Mouse (Mus musculus) limb, embryonic 10.5 days (tissue): Measurements from ENCODE around the gene Erbb4. TPM values are rescaled to one million over a fixed set of nuclear protein-coding genes. Genes with fewer than 3 reads are reported as not detected.

Experiments
- DNase-seq: peaks from one replicate; pipeline ENCODE4 v3.0.0-alpha.2; 2017; ENCODE audit warnings: low spot score
- H3K27ac ChIP-seq: fragments of 300-500 bp; sonication (generic); 2 replicates; pipeline ENCODE4 v1.5.1; 2016; ENCODE audit warnings: mild to moderate bottlenecking
- H3K27me3 ChIP-seq: fragments of 300-500 bp; sonication (generic); 2 replicates; pipeline ENCODE4 v1.6.1; 2016; ENCODE audit warnings: low read depth, mild to moderate bottlenecking; ENCODE audit not compliant: poor library complexity, severe bottlenecking
- H3K36me3 ChIP-seq: fragments of 300-500 bp; sonication (generic); 2 replicates; pipeline ENCODE4 v1.6.1; 2016; ENCODE audit warnings: mild to moderate bottlenecking, moderate library complexity
- H3K4me1 ChIP-seq: fragments of 300-500 bp; sonication (generic); 2 replicates; pipeline ENCODE4 v1.6.1; 2016
- H3K4me3 ChIP-seq: fragments of 300-500 bp; sonication (generic); 2 replicates; pipeline ENCODE4 v1.5.1; 2016; ENCODE audit warnings: mild to moderate bottlenecking, moderate library complexity
- H3K9me3 ChIP-seq: fragments of 300-500 bp; sonication (generic); replicated peaks from 2 replicates; pipeline ENCODE4 v1.6.1; 2016; ENCODE audit warnings: mild to moderate bottlenecking
- WGBS: fragments of 180-500 bp; shearing (Covaris S2); methylation state at CpG from one replicate; pipeline ENCODE4 v1.1.7; 2016; 5-methylcytosine and 5-hydroxymethylcytosine counted together
- polyA plus RNA-seq: library from polyadenylated mRNA; unstranded; fragments of >200 nt; fragmentation: Nextera tagmentation; extraction: Ambion mirVana; gene quantifications from 2 replicates; pipeline ENCODE4 v1.2.1, GENCODE M21; 2016

Gene Erbb4
- polyA plus RNA-seq, 1 experiment from 2014 or later = 0.16 TPM

DNA sequence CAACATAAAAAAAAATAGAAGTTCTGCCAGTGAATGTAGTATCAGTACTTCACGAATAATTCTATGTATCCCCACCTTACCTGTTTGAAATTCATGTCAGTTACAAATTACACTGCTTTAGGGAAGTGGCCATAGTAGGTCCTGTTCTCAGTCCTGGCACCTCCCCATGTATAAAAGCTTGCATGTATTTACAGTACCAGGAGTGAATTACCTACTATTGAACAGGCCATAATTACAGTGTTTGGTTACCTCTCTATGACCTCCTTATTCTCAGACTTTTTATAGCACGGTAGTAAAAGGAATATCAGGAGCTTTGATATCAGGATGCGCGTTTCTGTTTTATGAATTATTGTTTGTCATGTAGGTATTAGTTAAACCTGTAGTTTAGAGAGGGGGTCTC, 564.9 kb downstream of the Erbb4 start:
- WGBS = 94% methylated on average over 4 of the region's 4 CpGs
- Histone ChIP-seq H3K4me1 (no peaks in the 10 kb centered on the region), H3K27ac (no peak overlapping the region), H3K9me3 (no peaks in the 10 kb centered on the region), H3K27me3 (no peaks in the 10 kb centered on the region), H3K4me3 (no peak overlapping the region), H3K36me3 (no peaks in the 10 kb centered on the region)
- no peak for DNase-seq

DNA sequence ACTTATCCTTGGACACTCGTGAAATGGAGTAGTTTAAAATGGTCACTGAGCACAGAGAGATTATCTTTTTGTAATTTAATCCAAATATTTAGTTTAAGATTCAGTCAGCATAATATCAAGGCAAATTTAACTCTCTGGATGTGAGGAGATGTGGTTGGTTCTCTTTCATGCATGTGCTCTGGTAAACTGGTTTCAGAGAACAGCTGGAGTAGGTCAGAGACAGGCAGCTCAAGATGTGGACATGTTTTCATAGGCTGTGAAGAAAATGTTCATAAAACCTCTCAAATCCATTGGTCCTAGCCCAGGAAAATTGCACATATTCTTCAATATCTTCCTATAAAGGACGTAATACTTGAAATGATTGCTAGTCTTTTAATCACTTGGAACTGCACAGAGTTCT, 590.0 kb downstream of the Erbb4 start:
- no peak for DNase-seq
- no peaks in the 10 kb centered on the region for H3K9me3 ChIP-seq
- 77% methylated on average over 2 of the region's 2 CpGs for WGBS
- H3K27ac ChIP-seq = no peak overlapping the region
- H3K4me1 ChIP-seq = no peaks in the 10 kb centered on the region
- no peaks in the 10 kb centered on the region for H3K36me3 ChIP-seq
- H3K4me3 ChIP-seq = no peak overlapping the region
- no peaks in the 10 kb centered on the region for H3K27me3 ChIP-seq

DNA sequence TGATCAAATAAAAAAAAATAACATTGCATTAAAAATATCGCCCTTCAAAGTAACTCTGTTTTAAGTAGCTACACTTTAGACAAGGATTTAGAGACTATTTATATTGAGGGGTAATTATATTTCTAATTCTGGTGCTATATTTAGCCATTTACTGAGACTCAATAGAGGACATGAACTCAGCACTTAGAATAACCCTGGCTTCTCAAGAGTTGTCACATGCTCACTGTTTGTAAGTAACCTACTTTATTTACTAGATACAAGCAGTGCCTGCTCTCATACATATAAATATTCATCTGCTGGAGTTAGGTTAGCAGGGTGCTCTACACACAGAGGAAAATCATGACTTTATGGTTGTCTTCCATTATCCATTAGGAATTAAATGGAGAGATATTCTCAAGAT, 604.0 kb downstream of the Erbb4 start:
- no peaks in the 10 kb centered on the region for H3K36me3 ChIP-seq
- no peak overlapping the region for H3K27ac ChIP-seq
- no peak for DNase-seq
- 95% methylated on average over 1 of the region's 1 CpGs for WGBS
- peaks cover 4% of the 10 kb centered on the region; the same call in 1 of the 2 replicates for H3K4me1 ChIP-seq
- H3K9me3 ChIP-seq = no peaks in the 10 kb centered on the region
- H3K27me3 ChIP-seq = no peaks in the 10 kb centered on the region
- H3K4me3 ChIP-seq = no peak overlapping the region

GRCm38 (mm10) chr1:68501561-68501960, 606.3 kb downstream of the Erbb4 start:
- no peak for DNase-seq
- Histone ChIP-seq H3K27ac (no peak overlapping the region), H3K27me3 (no peaks in the 10 kb centered on the region), H3K36me3 (no peaks in the 10 kb centered on the region), H3K9me3 (no peaks in the 10 kb centered on the region), H3K4me1 (peaks cover 4% of the 10 kb centered on the region; the same call in 1 of the 2 replicates), H3K4me3 (no peak overlapping the region)
- WGBS = 48% methylated on average over 4 of the region's 4 CpGs

DNA sequence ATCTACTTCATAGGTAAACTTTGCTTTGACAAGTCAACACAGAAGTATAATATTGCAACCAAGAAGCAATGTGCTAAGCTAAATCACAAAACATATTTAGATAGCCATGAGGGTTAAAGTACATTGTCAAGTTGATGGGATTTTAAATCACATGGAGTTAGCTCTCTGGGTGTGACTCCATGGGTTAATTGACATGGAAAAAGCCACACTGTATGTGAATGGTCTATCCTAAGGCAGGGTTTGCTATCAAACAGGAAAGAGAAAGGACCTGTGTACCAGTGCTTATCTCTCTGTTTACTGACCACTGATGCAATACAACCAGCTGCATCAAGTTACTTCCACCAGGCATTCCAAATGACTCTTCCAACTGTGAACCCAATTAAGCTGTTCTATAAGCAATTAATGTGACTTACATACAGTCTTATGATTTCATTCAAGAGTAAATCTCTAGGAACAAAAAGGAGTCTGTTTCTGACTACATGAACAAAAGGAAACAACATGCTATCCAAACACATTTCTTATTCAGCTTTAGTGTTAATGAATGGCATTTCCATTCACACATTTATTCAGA, 641.4 kb downstream of the Erbb4 start:
- no peak for DNase-seq
- Histone ChIP-seq H3K4me1 (no peaks in the 10 kb centered on the region), H3K9me3 (no peaks in the 10 kb centered on the region), H3K36me3 (no peaks in the 10 kb centered on the region), H3K4me3 (no peak overlapping the region), H3K27ac (no peak overlapping the region), H3K27me3 (no peaks in the 10 kb centered on the region)

- H3K27ac ChIP-seq = no peak overlapping the region
- H3K4me3 ChIP-seq = no peak overlapping the region
- no peaks in the 10 kb centered on the region for H3K4me1 ChIP-seq
- WGBS = 95% methylated on average over 1 of the region's 1 CpGs
- no peaks in the 10 kb centered on the region for H3K9me3 ChIP-seq
- no peaks in the 10 kb centered on the region for H3K27me3 ChIP-seq
- no peaks in the 10 kb centered on the region for H3K36me3 ChIP-seq
- no peak for DNase-seq
These were observed 656.6 kb downstream of the Erbb4 start for GRCm38 (mm10) chr1:68451274-68451673.

DNA sequence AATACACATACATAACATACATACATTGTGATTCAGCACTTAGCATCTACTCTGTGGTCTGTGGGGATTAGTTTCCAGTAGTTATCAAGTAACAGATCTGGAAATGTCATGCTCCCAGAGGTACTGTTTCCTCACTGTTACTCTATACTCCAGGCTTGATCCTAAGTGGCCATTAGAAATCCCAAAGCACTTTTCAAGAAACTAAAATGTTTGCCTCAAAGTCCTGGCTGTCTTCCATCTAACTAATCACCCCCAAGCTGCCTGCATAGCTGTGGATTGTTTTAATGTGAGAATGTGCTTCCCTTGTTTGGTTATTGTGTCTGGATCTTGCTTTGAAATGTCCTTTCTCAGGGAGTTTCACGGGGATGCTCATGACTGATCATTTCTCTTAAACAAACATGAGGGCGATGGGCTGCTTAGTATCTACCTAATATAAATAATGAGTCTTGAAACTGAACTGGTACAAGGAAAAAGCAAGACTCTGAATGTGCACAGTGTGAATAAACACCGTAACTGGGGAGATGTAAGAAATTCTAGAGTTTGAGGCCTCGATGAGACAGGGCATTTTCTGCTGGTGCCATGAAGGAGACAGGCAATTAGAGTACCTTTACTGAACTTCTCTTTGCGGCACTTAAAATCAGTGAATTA, 683.4 kb downstream of the Erbb4 start:
- no peaks in the 10 kb centered on the region for H3K9me3 ChIP-seq
- H3K27ac ChIP-seq = no peak overlapping the region
- no peaks in the 10 kb centered on the region for H3K4me1 ChIP-seq
- H3K36me3 ChIP-seq = no peaks in the 10 kb centered on the region
- no peak overlapping the region for H3K4me3 ChIP-seq
- WGBS = 79% methylated on average over 5 of the region's 5 CpGs
- DNase-seq = no peak
- H3K27me3 ChIP-seq = no peaks in the 10 kb centered on the region

- H3K36me3 ChIP-seq = no peaks in the 10 kb centered on the region
- no peaks in the 10 kb centered on the region for H3K9me3 ChIP-seq
- no peak for DNase-seq
- H3K27me3 ChIP-seq = no peaks in the 10 kb centered on the region
- no peak overlapping the region for H3K27ac ChIP-seq
- WGBS = 53% methylated on average over 4 of the region's 4 CpGs
- no peaks in the 10 kb centered on the region for H3K4me1 ChIP-seq
- no peak overlapping the region for H3K4me3 ChIP-seq
These were observed 706.7 kb downstream of the Erbb4 start for GRCm38 (mm10) chr1:68401204-68401603.

DNA sequence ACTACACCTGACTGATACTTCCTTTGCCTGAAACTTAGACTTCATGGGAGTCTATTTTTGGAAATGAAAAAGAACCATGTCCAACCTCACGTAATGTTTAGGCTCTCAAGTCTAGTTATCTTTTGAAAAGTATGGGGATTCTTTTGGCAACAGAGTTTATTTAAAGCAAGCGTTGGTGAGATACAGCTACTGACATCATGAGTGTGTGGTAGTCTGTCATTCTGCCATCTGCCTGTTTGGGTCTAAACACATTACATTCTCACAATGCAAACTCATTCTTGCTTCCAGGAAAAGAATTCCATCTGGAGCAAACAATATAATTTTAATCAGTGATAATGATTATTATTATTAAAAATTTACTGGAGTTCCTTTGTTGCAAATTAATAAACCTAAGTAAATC, 736.3 kb downstream of the Erbb4 start:
- no peak overlapping the region for H3K4me3 ChIP-seq
- 86% methylated on average over 2 of the region's 2 CpGs for WGBS
- no peaks in the 10 kb centered on the region for H3K27me3 ChIP-seq
- no peaks in the 10 kb centered on the region for H3K9me3 ChIP-seq
- DNase-seq = no peak
- no peaks in the 10 kb centered on the region for H3K36me3 ChIP-seq
- H3K27ac ChIP-seq = no peak overlapping the region
- H3K4me1 ChIP-seq = no peaks in the 10 kb centered on the region

GRCm38 (mm10) chr1:68333714-68334113, 774.1 kb downstream of the Erbb4 start:
- no peaks in the 10 kb centered on the region for H3K4me1 ChIP-seq
- WGBS = 53% methylated on average over 2 of the region's 2 CpGs
- no peaks in the 10 kb centered on the region for H3K36me3 ChIP-seq
- no peak for DNase-seq
- no peak overlapping the region for H3K27ac ChIP-seq
- H3K27me3 ChIP-seq = no peaks in the 10 kb centered on the region
- H3K9me3 ChIP-seq = no peaks in the 10 kb centered on the region
- no peak overlapping the region for H3K4me3 ChIP-seq

GRCm38 (mm10) chr1:68305813-68306212, 802.0 kb downstream of the Erbb4 start:
- no peak for DNase-seq
- Histone ChIP-seq H3K9me3 (no peaks in the 10 kb centered on the region), H3K4me1 (no peaks in the 10 kb centered on the region), H3K27ac (no peak overlapping the region), H3K36me3 (no peaks in the 10 kb centered on the region), H3K4me3 (no peak overlapping the region), H3K27me3 (no peaks in the 10 kb centered on the region)
- 76% methylated on average over 4 of the region's 4 CpGs for WGBS

GRCm38 (mm10) chr1:68284443-68284842, 823.4 kb downstream of the Erbb4 start:
- Histone ChIP-seq H3K9me3 (no peaks in the 10 kb centered on the region), H3K27me3 (no peaks in the 10 kb centered on the region), H3K4me3 (no peak overlapping the region), H3K36me3 (no peaks in the 10 kb centered on the region), H3K4me1 (no peaks in the 10 kb centered on the region), H3K27ac (no peak overlapping the region)
- DNase-seq = no peak
- WGBS = 86% methylated on average over 2 of the region's 2 CpGs

DNA sequence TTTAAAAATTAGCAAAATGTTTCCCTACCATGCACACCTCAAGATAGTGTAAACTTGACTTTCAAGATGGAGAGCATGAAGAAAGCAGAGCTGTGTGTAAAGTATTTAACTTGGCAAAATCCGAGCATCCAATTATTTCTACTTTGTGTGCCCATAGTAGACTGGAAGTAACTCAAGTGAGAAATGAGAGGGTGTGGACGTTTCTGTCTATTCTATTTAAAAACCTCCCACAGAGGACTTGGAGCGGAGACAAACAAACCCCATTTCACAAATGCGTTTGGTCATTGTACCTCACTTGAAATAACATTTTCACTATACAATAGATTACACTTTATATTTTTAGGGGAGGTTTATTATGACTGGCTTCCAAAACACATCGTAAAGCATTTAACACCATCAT, 832.0 kb downstream of the Erbb4 start:
- DNase-seq = no peak
- H3K36me3 ChIP-seq = no peaks in the 10 kb centered on the region
- H3K27me3 ChIP-seq = no peaks in the 10 kb centered on the region
- no peak overlapping the region for H3K27ac ChIP-seq
- no peaks in the 10 kb centered on the region for H3K9me3 ChIP-seq
- no peak overlapping the region for H3K4me3 ChIP-seq
- no peaks in the 10 kb centered on the region for H3K4me1 ChIP-seq
- whole genome bisulfite sequencing = 82% methylated on average over 5 of the region's 5 CpGs

DNA sequence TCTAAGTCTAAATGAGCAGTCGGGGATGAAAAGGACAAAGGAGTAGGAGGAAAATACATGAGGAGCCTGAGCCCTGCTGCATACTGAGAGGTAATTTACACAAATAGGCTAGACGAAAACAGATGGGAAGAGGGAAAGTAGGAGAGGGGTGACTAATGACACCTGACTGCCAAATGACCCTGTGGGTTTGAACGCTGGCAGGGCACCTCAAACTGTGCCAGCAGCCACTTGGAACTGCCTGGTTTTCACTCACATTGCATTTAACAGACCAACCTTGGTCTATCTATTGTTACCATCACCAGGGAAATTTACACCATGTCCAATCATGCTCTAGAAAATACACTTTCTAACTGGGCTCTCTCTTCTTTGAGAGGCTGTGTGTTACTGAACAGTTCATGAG, 929.3 kb downstream of the Erbb4 start:
- Histone ChIP-seq H3K27me3 (no peaks in the 10 kb centered on the region), H3K4me1 (no peaks in the 10 kb centered on the region), H3K9me3 (no peaks in the 10 kb centered on the region), H3K36me3 (no peaks in the 10 kb centered on the region), H3K27ac (no peak overlapping the region), H3K4me3 (no peak overlapping the region)
- DNase-seq = no peak
- 27% methylated on average over 3 of the region's 3 CpGs for WGBS
